Mouse (Mus musculus) C2C12 (cell line): Measurements from ENCODE around the gene Cacna2d1.

ENCODE experiments used
- CTCF ChIP-seq: IDR thresholded peaks from one replicate; pipeline ENCODE4 v1.5.1; 2011; ENCODE audit not compliant: control insufficient read depth, insufficient read depth, insufficient read length
- MAX ChIP-seq: IDR thresholded peaks from one replicate; pipeline ENCODE4 v1.6.1; 2011; ENCODE audit warnings: mild to moderate bottlenecking, control low read depth

DNA sequence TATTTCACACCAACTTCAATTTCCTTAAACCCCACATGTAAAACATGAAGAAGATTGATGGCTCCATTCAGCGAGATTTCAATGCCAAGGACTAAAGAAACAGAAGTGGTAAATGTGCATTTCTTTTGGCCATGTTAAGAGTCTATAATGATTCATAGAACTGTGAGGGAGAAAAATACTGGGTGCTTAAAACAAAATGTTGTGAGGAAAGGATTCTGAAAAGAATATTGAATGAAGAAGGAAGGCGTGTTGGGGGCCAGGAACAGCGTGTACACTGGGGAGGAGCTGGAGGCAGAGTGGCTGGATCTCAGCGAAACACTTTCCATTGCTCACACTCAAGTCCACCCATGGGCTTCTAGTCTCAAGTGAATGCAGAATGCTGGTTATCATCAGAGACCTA is 360.2 kb downstream of the Cacna2d1 start:
- TF ChIP-seq CTCF (no peak), MAX (no peak)
